Mouse (Mus musculus) brain, embryonic 14.5 days (tissue): ENCODE data around the gene Oser1.

Experiments used
- CTCF ChIP-seq: fragments of 200-500 bp; IDR thresholded peaks from 2 replicates; pipeline ENCODE4 v1.5.1; 2012; ENCODE audit warnings: inconsistent platforms, mild to moderate bottlenecking, moderate library complexity, borderline replicate concordance; ENCODE audit not compliant: insufficient read depth, insufficient read length; ENCODE audit errors: extremely low read depth
- POLR2A ChIP-seq: fragments of 200-500 bp; IDR thresholded peaks from 2 replicates; pipeline ENCODE4 v1.6.1; 2012; ENCODE audit warnings: mild to moderate bottlenecking, inconsistent platforms, borderline replicate concordance; ENCODE audit not compliant: poor library complexity, insufficient read depth, insufficient read length, severe bottlenecking; ENCODE audit errors: extremely low read depth

- TF ChIP-seq CTCF (no peak), POLR2A (no peak)
Observed at GRCm38 (mm10) chr2:163471710-163472465, 47.4 kb upstream of the Oser1 start.
